Mouse (Mus musculus) CH12.LX (cell line): Measurements from ENCODE around the gene Gm16253. TPM values are rescaled to one million over a fixed set of nuclear protein-coding genes. Genes with fewer than 3 reads are reported as not detected.

Source experiments
- DNase-seq: peaks from one replicate; pipeline ENCODE4 v3.0.0-alpha.2; 2013; ENCODE audit errors: extremely low read depth
- H3K27ac ChIP-seq: 2 replicates; pipeline ENCODE4 v1.5.1; 2012; ENCODE audit warnings: low read depth, mild to moderate bottlenecking, control low read depth, moderate library complexity; ENCODE audit not compliant: insufficient read depth
- H3K27me3 ChIP-seq: replicated peaks from 2 replicates; pipeline ENCODE3; 2012; ENCODE audit warnings: inconsistent platforms
- H3K36me3 ChIP-seq, 2 experiments: replicated peaks in 1 of 2; 2 replicates each; pipeline versions ENCODE3 to v1.6.1; 2012; ENCODE audit warnings: inconsistent platforms in 1 of 2, low read length in 1 of 2, mild to moderate bottlenecking in 1 of 2, mixed read lengths in 1 of 2, moderate library complexity in 1 of 2; ENCODE audit not compliant: control insufficient read depth in 1 of 2, insufficient read depth in 1 of 2
- H3K4me1 ChIP-seq, 2 experiments: 2 replicates each; pipeline ENCODE4 v1.6.1; 2012; ENCODE audit warnings: inconsistent platforms in 1 of 2, moderate library complexity in 1 of 2; ENCODE audit not compliant: insufficient read depth in 2 of 2, control insufficient read depth in 1 of 2
- H3K4me2 ChIP-seq: 2 replicates; pipeline ENCODE4 v1.6.1; 2012; ENCODE audit warnings: low read depth, mild to moderate bottlenecking, control low read depth; ENCODE audit not compliant: poor library complexity, insufficient read depth, severe bottlenecking
- H3K4me3 ChIP-seq, 3 experiments: fragments of 150-350 bp in 1 of 3; sonication (generic) in 1 of 3; replicated peaks in 1 of 3; 2 replicates each; pipeline versions ENCODE3 to v1.5.1; 2011 to 2012; ENCODE audit warnings: low read depth in 2 of 3, low read length in 2 of 3, mild to moderate bottlenecking in 2 of 3, moderate library complexity in 2 of 3, control low read depth in 1 of 3, improper control_type of control experiment in 1 of 3, inconsistent platforms in 1 of 3, mixed read lengths in 1 of 3; ENCODE audit not compliant: poor library complexity in 1 of 3
- H3K79me2 ChIP-seq: replicated peaks from 2 replicates; pipeline ENCODE4 v1.6.1; 2012; ENCODE audit warnings: mild to moderate bottlenecking, moderate library complexity; ENCODE audit not compliant: control insufficient read depth, poor library complexity, insufficient read depth, severe bottlenecking; ENCODE audit errors: extremely low read depth
- H3K9ac ChIP-seq: 2 replicates; pipeline ENCODE4 v1.6.1; 2012; ENCODE audit warnings: low read depth, mild to moderate bottlenecking, control low read depth, moderate library complexity; ENCODE audit not compliant: insufficient read depth
- H3K9me3 ChIP-seq: replicated peaks from 2 replicates; pipeline ENCODE3; 2012; ENCODE audit warnings: low read length, inconsistent platforms, mixed read lengths
- BHLHE40 ChIP-seq: IDR thresholded peaks from 2 replicates; pipeline ENCODE4 v1.6.1; 2011; ENCODE audit warnings: mild to moderate bottlenecking, low read depth, low read length, improper control_type of control experiment
- CHD1 ChIP-seq: IDR thresholded peaks from 2 replicates; pipeline ENCODE4 v1.6.1; 2012; ENCODE audit warnings: low read depth, low read length, improper control_type of control experiment, inconsistent platforms
- CHD2 ChIP-seq: IDR thresholded peaks from 2 replicates; pipeline ENCODE4 v1.6.1; 2011; ENCODE audit warnings: low read length, improper control_type of control experiment
- CTCF ChIP-seq, 2 experiments: IDR thresholded peaks in 1 of 2; conservative IDR thresholded peaks in 1 of 2; 2 replicates each; pipeline ENCODE4 v1.5.1; 2011 to 2012; ENCODE audit warnings: low read depth in 2 of 2, low read length in 2 of 2, improper control_type of control experiment in 1 of 2, inconsistent platforms in 1 of 2, mild to moderate bottlenecking in 1 of 2, moderate library complexity in 1 of 2
- E2F4 ChIP-seq: IDR thresholded peaks from 2 replicates; pipeline ENCODE4 v1.6.1; 2011; ENCODE audit warnings: low read depth, low read length, improper control_type of control experiment; ENCODE audit not compliant: insufficient replicate concordance
- ELF1 ChIP-seq: IDR thresholded peaks from 2 replicates; pipeline ENCODE4 v1.6.1; 2014; ENCODE audit warnings: low read depth, mild to moderate bottlenecking, inconsistent platforms, low read length, improper control_type of control experiment
- EP300 ChIP-seq: IDR thresholded peaks from 2 replicates; pipeline ENCODE4 v1.6.1; 2011; ENCODE audit warnings: low read length, improper control_type of control experiment
- ETS1 ChIP-seq: conservative IDR thresholded peaks from 2 replicates; pipeline ENCODE4 v1.6.1; 2012; ENCODE audit warnings: low read depth, mild to moderate bottlenecking, inconsistent platforms, low read length, improper control_type of control experiment, moderate library complexity
- GABPA ChIP-seq: IDR thresholded peaks from 2 replicates; pipeline ENCODE4 v1.6.1; 2012; ENCODE audit warnings: low read depth, low read length, improper control_type of control experiment, inconsistent platforms; ENCODE audit not compliant: insufficient replicate concordance
- HCFC1 ChIP-seq: IDR thresholded peaks from 2 replicates; pipeline ENCODE4 v1.6.1; 2012; ENCODE audit warnings: low read depth, mild to moderate bottlenecking, inconsistent platforms, low read length, improper control_type of control experiment
- IRF4 ChIP-seq: IDR thresholded peaks from 2 replicates; pipeline ENCODE4 v1.6.1; 2014; ENCODE audit warnings: low read depth, mild to moderate bottlenecking, inconsistent platforms, low read length, improper control_type of control experiment
- JUN ChIP-seq: IDR thresholded peaks from 2 replicates; pipeline ENCODE4 v1.6.1; 2011; ENCODE audit warnings: low read depth, mild to moderate bottlenecking, low read length, improper control_type of control experiment, moderate library complexity; ENCODE audit not compliant: insufficient read depth
- JUND ChIP-seq: conservative IDR thresholded peaks from 2 replicates; pipeline ENCODE4 v1.6.1; 2011; ENCODE audit warnings: low read depth, low read length, improper control_type of control experiment
- KAT2A ChIP-seq: IDR thresholded peaks from 2 replicates; pipeline ENCODE4 v1.6.1; 2012; ENCODE audit warnings: low read length, improper control_type of control experiment, inconsistent platforms; ENCODE audit not compliant: insufficient replicate concordance
- MAFK ChIP-seq: IDR thresholded peaks from 2 replicates; pipeline ENCODE4 v1.6.1; 2011; ENCODE audit warnings: low read length, improper control_type of control experiment; ENCODE audit not compliant: insufficient replicate concordance
- MAX ChIP-seq: IDR thresholded peaks from 2 replicates; pipeline ENCODE4 v1.6.1; 2011; ENCODE audit warnings: low read length, improper control_type of control experiment
- MAZ ChIP-seq: IDR thresholded peaks from 2 replicates; pipeline ENCODE4 v1.6.1; 2012; ENCODE audit warnings: low read depth, mild to moderate bottlenecking, inconsistent platforms, low read length, improper control_type of control experiment, moderate library complexity
- MEF2A ChIP-seq: IDR thresholded peaks from 2 replicates; pipeline ENCODE4 v1.6.1; 2014; ENCODE audit warnings: low read depth, mild to moderate bottlenecking, inconsistent platforms, low read length, improper control_type of control experiment, borderline replicate concordance
- MXI1 ChIP-seq: IDR thresholded peaks from 2 replicates; pipeline ENCODE4 v1.6.1; 2011; ENCODE audit warnings: mild to moderate bottlenecking, low read depth, low read length, improper control_type of control experiment
- MYC ChIP-seq: IDR thresholded peaks from 2 replicates; pipeline ENCODE4 v1.6.1; 2011; ENCODE audit warnings: low read depth, mild to moderate bottlenecking, improper control_type of control experiment, low read length
- NELFE ChIP-seq: IDR thresholded peaks from 2 replicates; pipeline ENCODE4 v1.6.1; 2011; ENCODE audit warnings: low read depth, low read length, improper control_type of control experiment
- NRF1 ChIP-seq: IDR thresholded peaks from 2 replicates; pipeline ENCODE4 v1.6.1; 2014; ENCODE audit warnings: low read depth, mild to moderate bottlenecking, inconsistent platforms, low read length, improper control_type of control experiment, moderate library complexity
- PAX5 ChIP-seq: IDR thresholded peaks from 2 replicates; pipeline ENCODE4 v1.6.1; 2012; ENCODE audit warnings: low read length, inconsistent platforms, mixed read lengths
- POLR2A ChIP-seq: IDR thresholded peaks from 2 replicates; pipeline ENCODE4 v1.6.1; 2011; ENCODE audit warnings: low read depth, mild to moderate bottlenecking, improper control_type of control experiment, low read length
- POLR2AphosphoS2 ChIP-seq: IDR thresholded peaks from 2 replicates; pipeline ENCODE4 v1.6.1; 2011; ENCODE audit warnings: low read depth, low read length, improper control_type of control experiment
- RAD21 ChIP-seq: IDR thresholded peaks from 2 replicates; pipeline ENCODE4 v1.6.1; 2011; ENCODE audit warnings: low read depth, mild to moderate bottlenecking, low read length, improper control_type of control experiment, moderate library complexity
- RCOR1 ChIP-seq: conservative IDR thresholded peaks from 2 replicates; pipeline ENCODE4 v1.6.1; 2012; ENCODE audit warnings: low read depth, mild to moderate bottlenecking, inconsistent platforms, low read length, improper control_type of control experiment
- SIN3A ChIP-seq: IDR thresholded peaks from 2 replicates; pipeline ENCODE4 v1.6.1; 2012; ENCODE audit warnings: low read length, improper control_type of control experiment, inconsistent platforms
- SMC3 ChIP-seq: IDR thresholded peaks from 2 replicates; pipeline ENCODE4 v1.6.1; 2011; ENCODE audit warnings: low read depth, low read length, improper control_type of control experiment
- TBP ChIP-seq: conservative IDR thresholded peaks from 2 replicates; pipeline ENCODE4 v1.6.1; 2011; ENCODE audit warnings: low read depth, low read length, improper control_type of control experiment
- TCF12 ChIP-seq: IDR thresholded peaks from 2 replicates; pipeline ENCODE4 v1.6.1; 2014; ENCODE audit warnings: low read depth, mild to moderate bottlenecking, inconsistent platforms, low read length, improper control_type of control experiment
- UBTF ChIP-seq: IDR thresholded peaks from 2 replicates; pipeline ENCODE4 v1.6.1; 2012; ENCODE audit warnings: low read depth, mild to moderate bottlenecking, inconsistent platforms, low read length, improper control_type of control experiment, moderate library complexity
- USF1 ChIP-seq: IDR thresholded peaks from 2 replicates; pipeline ENCODE4 v1.6.1; 2014; ENCODE audit warnings: low read depth, mild to moderate bottlenecking, inconsistent platforms, low read length, improper control_type of control experiment
- USF2 ChIP-seq: conservative IDR thresholded peaks from 2 replicates; pipeline ENCODE4 v1.6.1; 2011; ENCODE audit warnings: low read depth, low read length, improper control_type of control experiment
- ZC3H11A ChIP-seq: IDR thresholded peaks from 2 replicates; pipeline ENCODE4 v1.6.1; 2012; ENCODE audit warnings: low read depth, mild to moderate bottlenecking, inconsistent platforms, low read length, improper control_type of control experiment
- ZKSCAN1 ChIP-seq: IDR thresholded peaks from 2 replicates; pipeline ENCODE4 v1.6.1; 2012; ENCODE audit warnings: low read depth, inconsistent platforms, low read length, improper control_type of control experiment, borderline replicate concordance
- ZMIZ1 ChIP-seq: IDR thresholded peaks from 2 replicates; pipeline ENCODE4 v1.6.1; 2012; ENCODE audit warnings: low read depth, mild to moderate bottlenecking, inconsistent platforms, low read length, improper control_type of control experiment
- ZNF384 ChIP-seq: IDR thresholded peaks from 2 replicates; pipeline ENCODE4 v1.6.1; 2012; ENCODE audit warnings: low read depth, low read length, improper control_type of control experiment, inconsistent platforms
- dilution Hi-C: fragments of 300-500 bp; cut with MboI; formaldehyde crosslinking; loops from 2 replicates; pipeline ENCODE4 v1.14.3; 2020; ENCODE audit warnings: low sequenced_read_pairs; ENCODE audit not compliant: extremely low pct_unique_long_range_greater_than_20kb, extremely low pct_ligation_motif_present
- in situ Hi-C: fragments of 300-500 bp; cut with MboI; formaldehyde crosslinking; loops from 3 replicates; pipeline ENCODE4 v1.14.3; 2019; ENCODE audit warnings: low sequenced_read_pairs, low pct_ligation_motif_present, low pct_unique_long_range_greater_than_20kb, mixed read lengths
- polyA plus RNA-seq: library from polyadenylated mRNA; unstranded; fragments of >175 nt; gene quantifications from 2 replicates; pipeline ENCODE4 v1.2.1, GENCODE M21; 2012; ENCODE audit warnings: low read depth; ENCODE audit not compliant: insufficient read length
- total RNA-seq, 2 experiments: library from RNA; depleted of rRNA; stranded (reverse); fragments of 300-350 nt in 1 of 2; fragments of >200 nt in 1 of 2; gene quantifications; 2 replicates each; pipeline ENCODE4 v1.2.3; 2012 to 2014

The Gm16253 gene
- total RNA-seq (2012; rRNA removed) = 0.38 and 0.72 TPM in 2 replicates
- not detected in 2 replicates for total RNA-seq (2014; rRNA removed)
- 0.46 TPM in 1 of 2 replicates, not detected in the other for polyA plus RNA-seq

DNA sequence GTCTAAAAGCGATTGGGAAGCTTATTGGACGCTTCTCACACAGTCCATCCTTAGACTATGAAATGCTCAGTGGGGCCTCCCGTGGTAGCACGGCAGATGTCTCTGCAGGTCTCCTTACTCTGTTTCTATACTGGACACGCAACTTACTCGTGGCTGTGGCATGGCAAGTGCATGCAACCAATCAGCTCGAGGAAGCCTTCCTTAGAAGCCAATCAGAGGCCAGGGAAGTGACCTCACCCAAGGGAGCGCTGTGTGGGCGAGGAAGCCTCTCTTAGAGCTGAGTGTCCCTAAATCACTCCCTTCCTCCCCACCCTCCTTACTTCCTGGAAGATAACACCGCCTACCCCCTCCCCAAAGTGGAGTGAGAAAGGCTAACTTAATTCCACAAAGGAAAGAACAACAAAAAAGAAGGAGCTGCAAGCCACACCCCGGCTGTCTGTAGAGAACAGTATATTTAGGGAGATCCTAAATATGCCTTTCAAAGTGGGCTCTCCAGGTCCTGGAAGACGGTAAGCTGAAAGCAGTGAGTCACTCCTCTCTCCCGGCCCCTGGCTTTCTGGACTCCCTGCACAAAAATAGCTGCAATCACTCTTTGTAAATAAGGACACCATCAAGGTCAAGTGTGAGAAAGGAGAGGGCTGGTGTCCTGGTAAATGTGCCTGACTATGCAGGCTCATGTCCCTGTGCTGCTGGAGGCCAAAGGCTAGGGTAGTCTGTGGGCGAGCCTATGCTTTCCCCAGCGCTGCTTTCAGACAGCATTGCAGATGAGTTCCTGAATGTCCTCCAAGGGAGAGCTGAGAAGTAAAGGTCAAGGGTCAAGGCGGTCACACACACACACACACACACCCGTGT is at the start of gene Gm16253:
Gm16253 (plus strand) TSS at position 295 of the 852 bp plus-strand sequence.
- H3K27me3 ChIP-seq = no peaks in the 10 kb centered on the region
- H3K9ac ChIP-seq = peak within 1 kb of the TSS; percentile 95
- TF ChIP-seq GABPA = no peak
- no peak for TF ChIP-seq SIN3A
- no peak for TF ChIP-seq EP300
- no peak for TF ChIP-seq CHD1
- TF ChIP-seq TBP = peak; percentile 81
- TF ChIP-seq ETS1 = peak; percentile 63
- TF ChIP-seq HCFC1 = no peak
- peak; percentile 92 for TF ChIP-seq JUND
- peak; percentile 86 for TF ChIP-seq MYC
- TF ChIP-seq KAT2A = no peak
- TF ChIP-seq USF1 = no peak
- TF ChIP-seq USF2 = no peak
- no peak; the same call in 1 of the 2 replicates for TF ChIP-seq MEF2A
- no peak for TF ChIP-seq ZMIZ1
- TF ChIP-seq CHD2 = peak; percentile 72; the same call in 1 of the 2 replicates
- no peak for TF ChIP-seq ZNF384
- TF ChIP-seq POLR2AphosphoS2 = no peak
- TF ChIP-seq E2F4 = no peak
- TF ChIP-seq SMC3 = no peak
- no peak for TF ChIP-seq RAD21
- peak; percentile 86 for TF ChIP-seq ELF1
- TF ChIP-seq MAFK = no peak
- TF ChIP-seq BHLHE40 = no peak
- no peak for TF ChIP-seq PAX5
- no peak for TF ChIP-seq CTCF (conservative IDR thresholded peaks at IDR 0.05 in 1 of 2, IDR thresholded peaks at IDR 0.05 in 1 of 2; ENCODE audit: low read depth in 2 of 2, low read length in 2 of 2)
- no peak for TF ChIP-seq ZC3H11A
- no peak; the same call in 1 of the 2 replicates for TF ChIP-seq TCF12
- TF ChIP-seq UBTF = no peak
- TF ChIP-seq MAZ = no peak
- peak; percentile 51; the same call in 1 of the 2 replicates for TF ChIP-seq IRF4
- peak; percentile 99 for TF ChIP-seq MXI1
- TF ChIP-seq NELFE = peak; percentile 59
- TF ChIP-seq RCOR1 = no peak
- TF ChIP-seq POLR2A = peak; percentile 84
- peak; percentile 95 for TF ChIP-seq MAX
- TF ChIP-seq ZKSCAN1 = no peak
- TF ChIP-seq NRF1 = no peak
- peak; percentile 98 for TF ChIP-seq JUN
- peak within 1 kb of the TSS; percentile 52 to 62 (median 56) for H3K4me3 ChIP-seq
- H3K36me3 ChIP-seq = peaks cover 0 to 6% of the 10 kb centered on the region in 2 experiments
- peak within 1 kb of the TSS; percentile 67 for H3K4me2 ChIP-seq
- H3K4me1 ChIP-seq = peaks cover 13 to 46% of the 10 kb centered on the region in 2 experiments
- H3K27ac ChIP-seq = peak within 1 kb of the TSS; percentile 89
- in situ Hi-C loops (no loop called here), dilution Hi-C loops (no loop called here)
- H3K79me2 ChIP-seq = no peaks in the 10 kb centered on the region
- no peaks in the 10 kb centered on the region for H3K9me3 ChIP-seq
- peak; percentile 97 for DNase-seq
